Mouse (Mus musculus) embryo, embryonic 10 days (tissue): ENCODE measurements around the gene Tbc1d13.
"Not testable (repeated sequence)": the region's sequence is repeated elsewhere in the genome, so short reads cannot be mapped to it uniquely, and the experiment has no call there.

Experiments used
- DNase-seq: peaks from one replicate; pipeline ENCODE4 v3.0.0-alpha.2; 2015; ENCODE audit warnings: low spot score

Tbc1d13 gene

DNA sequence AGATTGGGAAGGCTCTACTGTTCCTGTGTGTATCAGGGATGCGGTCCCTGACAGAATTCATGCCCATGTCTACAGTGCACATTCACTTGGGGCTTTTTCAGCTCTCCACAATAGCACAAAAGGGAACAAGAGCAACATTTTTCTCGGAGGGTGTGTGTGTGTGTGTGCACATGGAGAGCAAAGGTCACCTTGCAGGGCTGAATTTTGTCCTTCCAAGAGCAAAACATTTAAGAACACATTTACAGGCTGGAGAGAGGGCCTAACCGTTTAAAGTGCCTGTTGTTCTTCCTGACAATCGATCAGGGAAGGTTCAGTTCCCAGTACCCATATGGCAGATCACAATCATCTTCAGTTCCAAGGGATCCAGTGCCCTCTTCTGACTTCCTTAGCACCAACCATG is 3.4 kb upstream of the Tbc1d13 start:
- no peak for DNase-seq

DNA sequence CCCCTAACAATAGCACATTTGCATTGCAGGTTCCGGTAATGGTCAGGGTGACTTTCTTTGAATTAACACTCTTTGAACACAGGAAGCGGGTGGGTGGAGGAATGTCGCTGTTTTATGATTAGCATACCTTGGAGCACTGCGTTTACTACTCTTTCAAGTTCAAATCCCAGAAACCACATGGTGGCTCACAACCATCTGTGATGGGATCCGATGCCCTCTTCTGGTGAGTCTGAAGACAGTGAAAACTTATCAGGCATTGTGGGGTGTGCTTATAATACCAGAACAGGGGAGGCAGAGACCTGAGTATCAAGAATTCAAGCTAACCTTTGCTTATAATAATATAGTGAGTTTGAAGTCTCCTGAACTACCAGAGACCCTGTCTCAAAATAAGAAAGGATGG is 2.3 kb upstream of the Tbc1d13 start:
- not testable (repeated sequence) for DNase-seq

DNA sequence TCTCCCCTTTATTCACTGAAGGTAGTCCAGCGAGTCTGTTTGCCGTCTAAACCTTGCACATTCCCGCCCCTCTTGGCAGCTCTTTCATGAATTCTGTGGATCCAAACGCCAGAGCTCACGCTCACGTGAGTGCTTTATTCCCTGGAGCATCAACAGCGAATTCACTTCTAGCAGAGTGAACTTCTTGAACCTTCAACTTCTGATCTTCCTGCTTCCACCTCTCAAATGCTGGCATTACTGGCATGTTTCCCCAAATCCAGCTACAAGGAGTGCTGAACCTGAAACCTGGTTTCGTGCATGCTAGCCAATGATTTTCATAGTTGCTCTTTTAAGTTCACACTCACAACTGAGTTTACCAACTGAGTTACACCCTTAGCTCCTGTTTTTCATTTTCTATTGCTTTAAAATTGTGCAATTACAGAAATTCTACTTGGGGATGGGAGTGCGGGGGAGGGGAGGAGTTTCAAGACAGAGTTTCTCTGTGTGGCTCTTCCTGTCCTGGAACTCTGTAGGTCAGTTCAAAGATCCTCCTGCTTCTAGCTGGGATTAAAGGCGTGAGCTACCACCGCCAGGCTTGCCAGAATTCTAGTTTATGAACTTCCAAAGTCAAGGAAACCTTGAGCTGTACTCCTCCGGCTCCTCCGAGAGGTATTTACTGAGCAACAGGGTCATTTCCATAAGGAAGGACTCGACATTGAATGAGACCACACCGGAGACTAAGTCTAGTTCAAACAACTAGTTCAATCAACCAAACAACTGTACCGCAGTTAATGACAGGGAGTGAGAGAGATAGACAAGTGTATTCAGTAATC is 539 bp upstream of the Tbc1d13 start:
- no peak for DNase-seq

DNA sequence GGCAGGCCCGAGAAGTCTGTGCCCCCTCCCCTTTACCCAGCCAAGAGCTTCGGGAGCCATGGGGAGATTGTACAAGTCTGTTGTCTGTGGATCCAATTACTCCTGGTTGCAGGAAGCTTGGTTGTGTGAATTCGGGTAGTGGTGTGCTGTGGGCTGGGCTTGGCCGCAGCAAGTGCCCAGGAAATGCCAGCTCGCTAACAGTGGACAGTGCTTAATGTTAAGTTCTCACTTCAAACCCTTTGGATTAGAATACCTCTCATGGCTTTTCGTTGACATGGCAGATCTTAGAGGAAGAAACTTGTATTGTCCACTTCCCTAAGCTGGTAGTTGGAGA is 799 bp downstream of the Tbc1d13 start:
- no peak for DNase-seq

DNA sequence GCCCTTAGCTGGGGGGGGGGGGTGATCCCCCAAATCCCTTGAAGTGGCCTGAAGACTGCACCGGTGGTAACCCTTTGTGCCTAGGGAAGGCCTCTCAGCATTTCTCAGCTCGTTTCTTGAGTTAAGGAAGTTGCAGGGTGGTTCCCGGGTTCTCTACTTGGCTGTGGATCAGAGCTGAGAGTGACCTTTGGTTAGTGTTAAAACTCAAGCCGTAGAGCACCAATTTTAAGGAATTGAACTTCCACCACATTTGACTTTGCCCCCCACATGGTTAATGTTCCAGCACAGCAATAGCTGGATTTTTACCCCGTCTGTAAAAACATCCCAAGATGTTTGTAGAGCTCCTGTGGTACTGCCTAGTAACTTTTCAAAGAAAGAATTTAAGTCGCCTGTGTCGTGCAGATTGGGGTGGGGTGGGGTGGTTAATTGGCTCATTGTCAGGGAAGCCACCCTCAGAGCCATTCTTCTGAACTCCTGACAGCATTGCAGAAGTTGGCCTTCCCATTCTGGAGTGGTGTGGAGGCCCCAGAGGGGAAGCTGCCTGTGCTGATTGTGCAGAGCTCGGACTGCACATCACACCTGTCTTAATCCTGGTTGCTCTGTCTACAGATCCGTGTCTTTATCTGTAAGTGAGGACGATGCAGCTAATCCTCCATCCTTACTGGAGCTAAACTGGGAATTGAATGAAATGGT is 1.5 kb downstream of the Tbc1d13 start:
- no peak for DNase-seq

DNA sequence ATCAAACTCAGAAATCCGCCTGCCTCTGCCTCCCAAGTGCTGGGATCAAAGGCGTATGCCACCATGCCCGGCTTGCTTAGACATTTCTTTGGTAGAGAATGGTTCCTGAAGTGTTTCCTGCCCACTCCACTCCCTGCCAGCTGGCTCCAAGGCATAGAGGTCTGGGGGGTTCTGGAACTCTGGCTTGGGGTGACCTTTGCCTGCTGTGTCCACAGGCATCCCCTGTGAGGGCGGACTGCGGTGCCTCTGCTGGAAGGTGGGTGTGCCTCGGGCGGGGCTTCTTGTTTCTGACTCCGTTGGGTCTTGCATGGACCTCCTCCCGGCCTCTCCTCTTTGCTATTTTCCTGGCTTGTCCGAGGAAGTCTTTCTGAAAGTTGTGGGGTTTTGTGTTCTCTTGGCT is 2.9 kb downstream of the Tbc1d13 start:
- DNase-seq = no peak

DNA sequence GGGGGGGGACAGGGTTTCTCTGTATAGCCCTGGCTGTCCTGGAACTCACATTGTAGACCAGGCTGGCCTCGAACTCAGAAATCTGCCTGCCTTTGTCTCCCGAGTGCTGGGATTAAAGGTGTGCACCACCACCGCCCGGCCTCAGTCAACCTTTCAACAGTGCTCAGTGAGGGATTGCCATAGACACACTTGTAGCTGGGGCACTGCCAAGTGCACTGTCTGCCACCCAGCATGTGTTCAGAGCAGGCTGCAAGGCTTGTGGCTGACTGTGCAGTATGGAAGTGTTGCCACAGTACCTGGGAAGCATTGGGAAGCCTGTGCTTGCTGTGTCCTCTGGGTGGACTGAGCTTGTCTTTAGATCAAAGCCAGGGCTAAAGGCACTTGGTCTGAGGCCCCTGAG is 6.5 kb downstream of the Tbc1d13 start:
- not testable (repeated sequence) for DNase-seq

DNA sequence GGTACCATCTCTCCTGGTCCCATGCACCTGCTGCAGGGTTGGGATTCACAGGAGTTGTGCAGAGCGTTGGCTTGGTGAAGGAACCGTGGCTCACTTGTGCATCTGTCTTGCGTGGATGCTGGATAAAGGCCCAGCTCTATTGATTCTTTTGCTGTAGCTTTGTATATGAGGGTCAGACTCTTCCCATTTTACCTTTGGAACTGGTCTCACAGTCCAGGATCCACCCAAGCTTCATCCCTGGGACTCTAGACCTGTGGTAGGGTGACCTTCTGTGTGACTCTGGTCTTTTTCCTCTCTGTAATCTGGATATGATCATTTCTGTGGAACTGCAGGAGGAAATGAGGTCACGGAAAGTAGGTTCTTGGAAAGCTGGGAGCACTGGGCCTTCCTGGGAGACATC is 10.9 kb downstream of the Tbc1d13 start:
- DNase-seq = no peak

DNA sequence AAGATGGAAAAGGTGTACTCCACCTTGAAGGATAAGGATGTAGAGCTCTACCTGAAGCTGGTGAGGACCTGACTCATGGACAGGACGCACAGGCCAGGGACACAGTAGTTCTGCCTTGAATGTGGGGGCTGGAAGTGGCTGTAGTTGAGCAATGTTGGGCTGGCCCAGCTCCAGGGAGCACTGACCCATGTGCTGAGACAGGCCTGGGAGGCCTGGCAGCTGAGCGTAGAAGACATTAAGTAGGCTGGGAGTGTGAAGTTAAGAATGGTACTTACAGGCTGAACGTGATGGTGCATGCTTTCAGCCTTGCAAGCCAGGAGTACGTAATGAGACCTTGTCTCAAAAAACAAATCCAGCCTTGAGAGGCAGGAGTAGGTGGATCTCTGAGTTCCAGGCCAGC is 13.9 kb downstream of the Tbc1d13 start:
- DNase-seq = no peak

DNA sequence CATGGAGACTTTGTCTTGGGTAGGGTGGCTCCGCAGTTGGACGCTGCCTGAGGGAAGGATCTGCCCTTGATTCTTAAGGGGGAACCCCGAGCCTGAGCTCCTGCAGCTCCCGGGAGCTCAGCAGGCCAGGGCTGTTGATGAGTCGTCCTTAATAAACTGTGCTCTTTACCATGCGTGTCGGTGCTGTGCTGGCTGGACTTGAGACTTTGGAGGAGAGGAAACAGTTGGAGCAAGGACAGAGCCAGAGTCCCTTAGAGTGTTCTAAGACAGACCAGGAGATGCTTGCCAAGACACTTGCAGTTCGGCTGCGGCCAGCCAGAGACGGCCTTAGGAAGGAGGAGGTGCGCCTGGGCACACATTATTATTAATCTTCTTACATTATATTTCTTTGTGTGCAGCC is 18.3 kb downstream of the Tbc1d13 start:
- no peak for DNase-seq

DNA sequence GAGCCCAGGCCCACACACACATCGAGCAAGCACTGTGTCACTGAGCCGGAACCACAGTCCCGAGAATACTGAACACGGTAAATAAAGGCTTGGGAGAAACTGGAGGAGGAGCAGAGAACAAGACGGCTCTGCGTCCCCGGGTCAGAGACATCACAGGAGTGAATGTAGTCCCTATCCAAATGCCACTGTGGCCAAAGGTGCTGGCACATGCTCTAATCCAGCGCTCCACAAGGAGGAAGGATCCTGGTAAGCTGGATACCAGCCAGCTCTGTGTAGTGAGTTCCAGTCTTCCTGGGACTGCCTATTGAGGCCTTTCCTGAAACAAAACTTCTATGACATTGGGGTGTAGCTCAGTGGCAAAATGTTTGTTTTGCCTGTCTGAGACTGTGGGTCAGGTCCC is 19.1 kb downstream of the Tbc1d13 start:
- no peak for DNase-seq

DNA sequence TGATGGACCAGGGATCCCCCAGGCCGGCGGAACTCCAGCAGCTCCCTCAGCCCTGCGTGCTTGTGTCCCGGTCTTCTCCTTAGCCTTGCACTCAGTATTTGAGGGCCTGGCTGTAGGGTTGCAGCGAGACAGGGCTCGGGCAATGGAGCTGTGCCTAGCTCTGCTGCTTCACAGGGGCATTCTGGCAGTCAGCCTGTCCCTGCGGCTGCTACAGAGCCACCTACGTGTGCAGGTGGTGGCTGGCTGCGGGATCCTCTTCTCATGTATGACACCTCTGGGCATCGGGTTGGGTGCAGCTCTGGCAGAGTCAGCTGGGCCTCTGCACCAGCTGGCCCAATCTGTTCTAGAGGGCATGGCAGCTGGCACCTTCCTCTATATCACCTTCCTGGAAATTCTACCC is 26.3 kb downstream of the Tbc1d13 start:
- DNase-seq = not testable (repeated sequence)

DNA sequence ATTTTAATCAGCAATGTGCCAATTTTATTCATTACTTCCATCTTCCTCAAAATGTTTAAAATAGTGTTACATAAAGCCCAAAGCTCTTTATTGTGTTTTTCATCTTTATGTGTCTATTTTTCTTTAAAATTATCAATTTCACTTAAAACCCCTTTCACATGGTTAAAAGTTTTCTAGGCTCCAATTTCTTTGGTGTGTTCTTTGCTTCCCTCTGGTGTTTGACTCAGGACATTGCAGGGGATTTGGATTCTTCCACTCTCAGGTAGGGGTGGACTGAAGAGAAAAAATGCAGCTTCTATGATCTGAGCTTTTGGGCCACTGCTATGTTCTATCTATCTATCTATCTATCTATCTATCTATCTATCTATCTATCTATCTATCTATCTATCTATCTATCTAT is 28.3 kb downstream of the Tbc1d13 start:
- peak; percentile 53 for DNase-seq

DNA sequence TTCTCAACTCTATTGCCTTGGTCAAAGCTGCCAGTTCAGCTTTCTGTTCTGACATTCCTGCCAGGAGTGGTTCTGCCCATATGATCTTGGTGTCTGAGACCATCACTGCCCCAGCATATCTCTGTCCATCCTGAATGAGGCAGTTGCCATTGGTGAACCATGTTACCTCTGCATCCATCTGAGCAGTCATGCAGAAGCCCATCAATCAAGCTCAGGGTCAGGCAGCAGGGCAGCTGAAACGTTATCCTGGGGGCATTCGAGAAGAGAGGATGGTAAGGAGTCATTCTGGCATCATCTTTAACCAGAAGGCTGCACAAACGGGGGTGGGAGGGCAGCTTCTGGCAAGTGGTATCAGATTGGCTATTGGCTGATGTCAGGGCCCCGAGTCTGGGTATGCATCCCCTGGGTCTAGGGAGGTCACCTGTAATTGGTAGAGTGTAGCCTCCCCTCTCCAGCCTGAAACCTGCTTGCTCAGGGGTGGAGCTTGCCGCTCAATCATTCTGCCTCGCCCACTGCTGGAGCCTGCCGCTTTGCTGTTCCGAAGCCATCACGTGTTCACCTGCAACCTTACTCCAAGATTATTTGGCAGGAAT is 30.9 kb downstream of the Tbc1d13 start:
- DNase-seq = no peak

DNA sequence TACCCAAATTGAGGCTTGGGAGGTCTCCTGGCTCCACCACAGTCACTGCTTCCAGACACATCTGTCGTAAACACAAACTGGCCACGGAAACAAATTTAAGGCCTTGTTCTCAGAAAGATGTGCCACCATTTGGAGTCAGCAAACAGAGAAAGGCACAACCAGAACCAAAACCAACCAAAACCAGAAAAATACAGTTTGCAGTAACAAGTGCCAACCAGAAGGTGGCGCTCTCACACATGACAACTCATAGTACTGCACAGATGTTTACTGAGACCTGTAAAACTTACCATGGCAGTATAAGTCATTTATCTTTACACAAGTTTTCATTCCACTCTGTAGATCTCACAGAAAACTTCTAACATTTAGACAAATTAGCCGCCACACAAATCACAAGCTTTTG is 33.1 kb downstream of the Tbc1d13 start:
- no peak for DNase-seq

DNA sequence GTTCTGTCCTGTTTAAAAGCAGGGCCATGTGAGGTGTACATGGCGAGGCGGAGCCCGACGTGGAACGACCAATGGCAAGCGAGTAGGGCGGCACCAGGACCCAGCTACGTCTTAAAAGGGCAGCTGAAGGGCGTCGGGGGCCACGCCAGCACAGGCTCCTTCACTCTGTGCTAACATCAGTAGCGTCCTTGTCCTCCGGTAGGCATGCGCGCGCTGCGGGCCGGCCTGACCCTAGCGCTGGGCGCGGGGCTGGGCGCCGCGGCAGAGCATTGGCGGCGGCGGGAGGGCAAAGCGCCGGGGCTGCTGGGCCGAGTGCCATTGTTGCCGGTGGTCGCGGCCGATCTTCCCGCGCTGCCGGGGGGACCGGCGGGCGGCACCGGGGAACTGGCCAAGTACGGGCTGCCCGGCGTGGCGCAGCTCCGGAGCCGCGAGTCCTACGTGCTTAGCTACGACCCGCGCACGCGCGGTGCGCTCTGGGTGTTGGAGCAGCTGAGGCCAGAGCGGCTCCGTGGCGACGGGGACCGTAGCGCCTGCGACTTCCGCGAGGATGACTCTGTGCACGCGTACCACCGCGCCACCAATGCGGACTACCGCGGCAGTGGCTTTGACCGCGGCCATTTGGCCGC is 37.9 kb downstream of the Tbc1d13 start, which contains the start of gene Endog:
Endog (plus strand) TSS at position 123 of the 626 bp plus-strand sequence.
- peak; percentile 95 for DNase-seq

DNA sequence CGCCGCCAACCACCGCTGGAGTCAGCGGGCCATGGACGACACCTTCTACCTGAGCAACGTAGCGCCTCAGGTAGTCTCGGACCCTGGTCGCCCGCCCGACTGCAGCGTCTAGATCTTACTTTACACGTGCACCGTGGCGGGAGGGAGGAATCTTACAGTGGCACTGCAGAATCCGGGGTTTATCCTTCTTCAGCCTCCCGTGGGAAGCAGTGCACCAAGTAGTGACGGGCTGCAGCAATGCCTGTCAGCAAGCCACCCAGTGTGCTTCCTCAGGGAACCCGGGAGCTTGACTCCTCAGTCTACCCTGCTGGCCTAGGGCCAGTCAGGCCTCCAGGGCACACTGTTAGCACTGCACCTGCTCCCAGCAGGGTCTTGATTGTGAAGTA is 38.4 kb downstream of the Tbc1d13 start:
- no peak for DNase-seq

DNA sequence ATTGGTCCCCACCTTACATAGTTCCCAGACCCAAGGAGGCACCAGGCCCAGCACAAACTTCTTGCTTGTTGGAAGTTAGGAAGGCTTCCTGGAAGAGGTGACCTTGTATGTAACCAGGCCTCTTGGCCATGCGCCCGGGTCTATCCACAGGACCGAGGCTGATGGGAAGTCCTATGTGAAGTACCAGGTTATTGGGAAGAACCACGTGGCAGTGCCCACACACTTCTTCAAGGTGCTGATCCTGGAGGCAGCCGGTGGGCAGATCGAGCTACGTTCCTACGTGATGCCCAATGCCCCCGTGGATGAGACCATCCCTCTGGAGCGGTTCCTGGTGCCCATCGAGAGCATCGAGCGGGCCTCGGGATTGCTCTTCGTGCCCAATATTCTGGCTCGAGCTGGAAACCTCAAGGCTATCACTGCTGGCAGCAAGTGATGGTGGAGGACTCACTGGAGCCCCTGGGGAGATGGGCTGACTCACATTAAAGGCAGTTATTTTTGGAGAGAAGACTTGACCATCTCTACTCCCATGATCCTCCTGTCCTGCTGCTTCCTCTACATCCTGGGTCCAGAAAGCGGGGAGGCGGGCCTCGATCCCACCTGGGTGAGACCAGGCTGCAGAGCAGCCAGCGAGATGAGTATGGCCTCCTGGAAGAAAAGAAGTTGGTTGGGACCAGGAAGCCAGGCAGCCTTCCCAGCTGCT is 40.1 kb downstream of the Tbc1d13 start:
- no peak for DNase-seq

DNA sequence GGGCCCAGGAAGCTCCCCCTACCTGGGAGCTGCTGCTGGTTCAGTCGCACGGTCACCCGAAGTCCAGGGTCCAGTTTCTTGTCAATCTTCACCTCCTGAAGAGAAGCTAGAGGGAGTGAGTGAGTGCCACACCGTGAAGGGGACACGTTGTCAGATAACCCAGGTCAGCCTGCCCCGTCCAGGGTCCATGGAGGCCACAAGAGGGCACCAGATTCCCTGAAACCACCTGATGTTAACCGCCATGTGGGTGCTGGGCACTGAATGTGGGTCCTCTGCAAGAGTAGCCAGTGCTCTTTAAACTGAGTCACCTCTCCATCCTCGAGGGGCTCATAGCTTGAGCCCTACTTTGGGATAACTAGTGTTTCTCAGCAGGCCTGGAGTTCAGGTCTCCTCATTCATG is 42.4 kb downstream of the Tbc1d13 start:
- DNase-seq = no peak

DNA sequence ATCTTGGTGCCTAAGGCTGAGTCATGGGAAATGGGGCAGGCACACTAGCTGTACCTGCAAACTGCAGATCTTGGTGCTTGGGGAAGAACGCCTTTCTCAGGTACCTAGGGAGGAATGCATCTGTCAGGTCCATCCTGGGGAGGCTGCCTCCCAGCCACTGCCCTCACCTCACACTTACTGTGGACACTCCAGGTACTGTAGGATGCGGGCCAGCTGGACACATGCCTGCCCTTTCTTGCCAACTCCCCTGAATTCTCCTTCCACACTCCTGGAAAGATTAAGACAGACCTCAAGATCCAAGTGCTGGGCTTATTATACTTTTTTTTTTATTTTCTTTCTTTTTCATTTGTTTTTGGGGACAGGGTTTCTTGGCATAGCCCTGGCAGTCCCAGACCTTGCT is 43.0 kb downstream of the Tbc1d13 start:
- DNase-seq = no peak

DNA sequence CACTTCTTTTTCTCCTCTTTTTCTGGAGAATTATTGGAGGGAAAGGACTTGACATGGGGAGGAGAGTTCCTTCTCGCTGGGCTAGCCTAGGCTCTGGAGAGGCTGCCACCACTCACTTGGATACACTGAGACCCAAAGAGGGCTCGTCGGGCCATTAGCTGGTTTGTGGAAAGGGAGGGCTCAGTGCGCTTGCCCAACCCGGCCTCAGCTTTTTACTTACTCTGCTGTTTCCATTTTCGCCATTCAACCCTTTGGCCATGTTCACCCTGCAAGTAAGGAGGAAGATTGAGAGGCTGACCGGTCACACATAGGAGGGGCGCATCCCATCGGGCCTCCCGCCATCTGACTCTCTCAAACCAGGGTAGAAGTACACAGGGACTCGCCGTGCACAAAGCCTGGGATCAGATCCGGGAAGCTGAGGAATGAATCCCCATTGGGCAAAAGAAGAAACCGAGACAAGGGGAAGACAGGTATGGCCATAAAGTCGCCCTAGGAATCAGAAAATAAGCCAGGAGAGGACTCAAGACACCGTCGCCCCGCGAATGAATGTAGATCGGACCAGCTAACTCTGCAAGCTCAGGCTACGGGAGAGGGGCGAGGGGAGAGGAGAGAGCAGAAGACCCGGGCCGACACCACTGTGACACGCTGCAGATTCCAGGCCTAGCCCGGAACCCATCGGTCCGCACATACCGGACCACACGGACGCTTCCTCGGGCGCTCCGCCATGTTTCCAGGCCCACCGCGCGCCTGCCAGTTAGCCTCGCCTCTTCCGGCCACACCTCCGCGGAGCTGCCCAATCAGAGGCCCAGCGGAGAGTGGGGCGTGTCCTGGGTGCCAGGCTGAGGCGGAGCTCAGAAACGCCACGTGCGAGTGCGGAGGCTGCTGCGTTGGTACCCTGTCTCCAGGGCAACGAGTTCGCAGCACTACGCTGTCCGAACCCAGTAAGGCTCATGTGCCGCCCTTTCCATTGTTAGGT is 44.4 kb downstream of the Tbc1d13 start, which contains the start of gene Spout1:
Spout1 (minus strand) TSS at position 760 of the 976 bp plus-strand sequence.
- DNase-seq = peak; percentile 99
